Mouse (Mus musculus) embryonic facial prominence, embryonic 14.5 days (tissue): Measurements from ENCODE around the gene Nfasc. TPM values are rescaled to one million over a fixed set of nuclear protein-coding genes. Genes with fewer than 3 reads are reported as not detected.

Experiments used
- ATAC-seq: fragments of 200-750 bp; cut with Nextera tagmentation; 2 replicates; pipeline ENCODE4 v1.8.0; 2017; ENCODE audit warnings: low read depth, moderate number of reproducible peaks, moderate TSS enrichment
- DNase-seq: peaks from one replicate; pipeline ENCODE4 v3.0.0-alpha.2; 2015; ENCODE audit warnings: low spot score
- H3K27ac ChIP-seq: fragments of 300-500 bp; sonication (generic); replicated peaks from 2 replicates; pipeline ENCODE4 v1.5.1; 2014; ENCODE audit warnings: low read depth, mild to moderate bottlenecking, low read length, moderate library complexity
- H3K27me3 ChIP-seq: fragments of 300-500 bp; sonication (generic); replicated peaks from 2 replicates; pipeline ENCODE4 v1.6.1; 2014; ENCODE audit warnings: low read length; ENCODE audit not compliant: control insufficient read depth, insufficient read depth
- H3K36me3 ChIP-seq: fragments of 300-500 bp; sonication (generic); 2 replicates; pipeline ENCODE4 v1.6.1; 2014; ENCODE audit warnings: low read length, mixed read lengths; ENCODE audit not compliant: control insufficient read depth, insufficient read depth
- H3K4me1 ChIP-seq: fragments of 300-500 bp; sonication (generic); 2 replicates; pipeline ENCODE4 v1.6.1; 2014; ENCODE audit warnings: antibody characterized with exemption, low read length; ENCODE audit not compliant: control insufficient read depth, insufficient read depth
- H3K4me2 ChIP-seq: fragments of 300-500 bp; sonication (generic); 2 replicates; pipeline ENCODE4 v1.6.1; 2014; ENCODE audit warnings: low read depth, mild to moderate bottlenecking, low read length, moderate library complexity, mixed read lengths
- H3K4me3 ChIP-seq: fragments of 300-500 bp; sonication (generic); 2 replicates; pipeline ENCODE4 v1.5.1; 2014; ENCODE audit warnings: low read depth, mild to moderate bottlenecking, low read length
- H3K9ac ChIP-seq: fragments of 300-500 bp; sonication (generic); 2 replicates; pipeline ENCODE4 v1.6.1; 2014; ENCODE audit warnings: low read depth, mild to moderate bottlenecking, low read length, moderate library complexity, mixed read lengths
- H3K9me3 ChIP-seq: fragments of 300-500 bp; sonication (generic); 2 replicates; pipeline ENCODE4 v1.6.1; 2016; ENCODE audit warnings: low read length; ENCODE audit not compliant: control insufficient read depth
- WGBS: fragments of 180-500 bp; shearing (Covaris S2); extraction: QIAGEN DNeasy Blood & Tissue Kit; methylation state at CpG from one replicate; pipeline ENCODE4 v1.1.7; 2014; 5-methylcytosine and 5-hydroxymethylcytosine counted together
- polyA plus RNA-seq: library from polyadenylated mRNA; unstranded; fragments of >200 nt; fragmentation: Nextera tagmentation; extraction: Ambion mirVana; gene quantifications from 2 replicates; pipeline ENCODE4 v1.2.1, GENCODE M21; 2014

Nfasc gene
- polyA plus RNA-seq = 2.4 and 2.8 TPM in 2 replicates

- 8% methylated on average over 31 of the region's 51 CpGs for WGBS
- Histone ChIP-seq H3K4me1 (no peaks in the 10 kb centered on the region), H3K27me3 (peaks cover 45% of the 10 kb centered on the region), H3K36me3 (no peaks in the 10 kb centered on the region), H3K9ac (peak within 1 kb of the TSS; percentile 51), H3K9me3 (no peaks in the 10 kb centered on the region), H3K4me3 (peak within 1 kb of the TSS; percentile 45), H3K27ac (no peak within 1 kb of the TSS), H3K4me2 (peak within 1 kb of the TSS; percentile 74)
- peak; percentile 70 for DNase-seq
- peak; percentile 77 for ATAC-seq
These were observed at the start of gene Nfasc for GRCm38 (mm10) chr1:132741175-132741997. TSS of gene Nfasc (minus strand) at chr1:132741797.

GRCm38 (mm10) chr1:132791049-132791448 lies 49.5 kb upstream of the Nfasc start:
- no peak overlapping the region for H3K4me2 ChIP-seq
- no peak overlapping the region for H3K27ac ChIP-seq
- H3K9ac ChIP-seq = no peak overlapping the region
- no peak for ATAC-seq
- no peaks in the 10 kb centered on the region for H3K36me3 ChIP-seq
- no peaks in the 10 kb centered on the region for H3K9me3 ChIP-seq
- H3K4me1 ChIP-seq = no peaks in the 10 kb centered on the region
- H3K27me3 ChIP-seq = no peaks in the 10 kb centered on the region
- no peak overlapping the region for H3K4me3 ChIP-seq
- 87% methylated on average over 6 of the region's 6 CpGs for WGBS
- DNase-seq = no peak

GRCm38 (mm10) chr1:132786866-132787265 lies 45.3 kb upstream of the Nfasc start:
- Histone ChIP-seq H3K4me2 (no peak overlapping the region), H3K9ac (no peak overlapping the region), H3K4me3 (no peak overlapping the region), H3K36me3 (no peaks in the 10 kb centered on the region), H3K27me3 (no peaks in the 10 kb centered on the region), H3K9me3 (no peaks in the 10 kb centered on the region), H3K27ac (no peak overlapping the region), H3K4me1 (no peaks in the 10 kb centered on the region)
- ATAC-seq (no peak), DNase-seq (no peak)
- WGBS = 47% methylated on average over 5 of the region's 5 CpGs

GRCm38 (mm10) chr1:132781607-132782445 lies 40.2 kb upstream of the Nfasc start:
- no peak for DNase-seq
- WGBS = 65% methylated on average over 13 of the region's 13 CpGs
- ATAC-seq = no peak

GRCm38 (mm10) chr1:132780961-132781360 lies 39.4 kb upstream of the Nfasc start:
- Histone ChIP-seq H3K4me2 (no peak overlapping the region), H3K9me3 (no peaks in the 10 kb centered on the region), H3K4me1 (no peaks in the 10 kb centered on the region), H3K9ac (no peak overlapping the region), H3K4me3 (no peak overlapping the region), H3K36me3 (no peaks in the 10 kb centered on the region), H3K27me3 (no peaks in the 10 kb centered on the region), H3K27ac (no peak overlapping the region)
- 80% methylated on average over 5 of the region's 5 CpGs for WGBS
- DNase-seq (no peak), ATAC-seq (no peak)

More at GRCm38 (mm10) chr1:132781607-132782445, 40.2 kb upstream of the Nfasc start:
- H3K9me3 ChIP-seq = no peaks in the 10 kb centered on the region
- no peak overlapping the region for H3K27ac ChIP-seq
- H3K4me2 ChIP-seq = no peak overlapping the region
- H3K36me3 ChIP-seq = no peaks in the 10 kb centered on the region
- H3K4me1 ChIP-seq = no peaks in the 10 kb centered on the region
- H3K9ac ChIP-seq = no peak overlapping the region
- no peaks in the 10 kb centered on the region for H3K27me3 ChIP-seq
- H3K4me3 ChIP-seq = no peak overlapping the region

- H3K27ac ChIP-seq = no peak overlapping the region
- no peaks in the 10 kb centered on the region for H3K36me3 ChIP-seq
- no peaks in the 10 kb centered on the region for H3K4me1 ChIP-seq
- no peak overlapping the region for H3K9ac ChIP-seq
- WGBS = 85% methylated on average over 1 of the region's 1 CpGs
- H3K4me3 ChIP-seq = no peak overlapping the region
- no peak overlapping the region for H3K4me2 ChIP-seq
- ATAC-seq (no peak), DNase-seq (no peak)
- no peaks in the 10 kb centered on the region for H3K9me3 ChIP-seq
- no peaks in the 10 kb centered on the region for H3K27me3 ChIP-seq
These were observed 38.7 kb upstream of the Nfasc start for GRCm38 (mm10) chr1:132780254-132780653.

- 75% methylated on average over 6 of the region's 6 CpGs for WGBS
These were observed 33.4 kb upstream of the Nfasc start for GRCm38 (mm10) chr1:132774959-132775358.

GRCm38 (mm10) chr1:132771377-132771776 lies 29.8 kb upstream of the Nfasc start:
- Histone ChIP-seq H3K4me3 (no peak overlapping the region), H3K27ac (no peak overlapping the region), H3K9ac (no peak overlapping the region), H3K36me3 (no peaks in the 10 kb centered on the region), H3K4me2 (no peak overlapping the region), H3K9me3 (no peaks in the 10 kb centered on the region), H3K4me1 (no peaks in the 10 kb centered on the region), H3K27me3 (no peaks in the 10 kb centered on the region)
- ATAC-seq (no peak), DNase-seq (peak; percentile 31)
- WGBS = 29% methylated on average over 5 of the region's 5 CpGs

More at GRCm38 (mm10) chr1:132774959-132775358, 33.4 kb upstream of the Nfasc start:
- ATAC-seq = no peak
- H3K4me1 ChIP-seq = no peaks in the 10 kb centered on the region
- no peak overlapping the region for H3K4me3 ChIP-seq
- no peak for DNase-seq
- H3K36me3 ChIP-seq = no peaks in the 10 kb centered on the region
- no peak overlapping the region for H3K9ac ChIP-seq
- H3K9me3 ChIP-seq = no peaks in the 10 kb centered on the region
- no peak overlapping the region for H3K27ac ChIP-seq
- no peak overlapping the region for H3K4me2 ChIP-seq
- no peaks in the 10 kb centered on the region for H3K27me3 ChIP-seq
